Mouse (Mus musculus): ENCODE data around the gene Cstad. TPM values are rescaled to one million over a fixed set of nuclear protein-coding genes. Genes with fewer than 3 reads are reported as not detected.

Cstad gene
- 1 to 10 TPM in 1 of 2 experiments, under 1 TPM in 1; 0.57 to 1.2 TPM for total RNA-seq (2021)
- long read RNA-seq, experiment 1 = 0 reads
- long read RNA-seq, experiment 2 = 0 reads

- DNase-seq = peak; percentile 84 to 88
Observed at GRCm38 (mm10) chr2:30594641-30595379, at the start of gene Cstad. Gene Cstad, plus strand, starts transcription at chr2:30595040.

GRCm38 (mm10) chr2:30545706-30546105 lies 49.1 kb upstream of the Cstad start:
- no peak for DNase-seq

GRCm38 (mm10) chr2:30546219-30546618 lies 48.6 kb upstream of the Cstad start:
- DNase-seq = no peak

- DNase-seq = peak; percentile 64 to 89
Observed at GRCm38 (mm10) chr2:30547455-30548217, 47.2 kb upstream of the Cstad start.

GRCm38 (mm10) chr2:30551579-30551978 lies 43.3 kb upstream of the Cstad start:
- DNase-seq = peak in 1 of 2 experiments; percentile 25

GRCm38 (mm10) chr2:30553851-30554540 lies 40.8 kb upstream of the Cstad start:
- DNase-seq = peak; percentile 72 to 76

GRCm38 (mm10) chr2:30555257-30555656 lies 39.6 kb upstream of the Cstad start:
- DNase-seq = no peak

- no peak for DNase-seq
Observed at GRCm38 (mm10) chr2:30556495-30556894, 38.3 kb upstream of the Cstad start.

- DNase-seq = no peak
Observed at GRCm38 (mm10) chr2:30559552-30559951, 35.3 kb upstream of the Cstad start.

- no peak for DNase-seq
Observed at GRCm38 (mm10) chr2:30562553-30562952, 32.3 kb upstream of the Cstad start.

- DNase-seq = no peak
Observed at GRCm38 (mm10) chr2:30571647-30572046, 23.2 kb upstream of the Cstad start.

GRCm38 (mm10) chr2:30573522-30573921 lies 21.3 kb upstream of the Cstad start:
- DNase-seq = no peak

GRCm38 (mm10) chr2:30577010-30577409 lies 17.8 kb upstream of the Cstad start:
- no peak for DNase-seq

GRCm38 (mm10) chr2:30578006-30578405 lies 16.8 kb upstream of the Cstad start:
- DNase-seq = no peak

GRCm38 (mm10) chr2:30587161-30587560 lies 7.7 kb upstream of the Cstad start:
- peak; percentile 68 to 69 for DNase-seq

GRCm38 (mm10) chr2:30587671-30588070 lies 7.2 kb upstream of the Cstad start:
- no peak for DNase-seq

GRCm38 (mm10) chr2:30588985-30589511 lies 5.8 kb upstream of the Cstad start:
- DNase-seq = peak; percentile 81 to 86

- DNase-seq = peak in 1 of 2 experiments; percentile 62
Observed at GRCm38 (mm10) chr2:30589781-30590180, 5.1 kb upstream of the Cstad start.

- peak; percentile 84 to 90 for DNase-seq
Observed at GRCm38 (mm10) chr2:30590909-30591308, 3.9 kb upstream of the Cstad start.

- DNase-seq = no peak
Observed at GRCm38 (mm10) chr2:30592391-30592790, 2.4 kb upstream of the Cstad start.

- no peak for DNase-seq
Observed at GRCm38 (mm10) chr2:30592951-30593350, 1.9 kb upstream of the Cstad start.

- DNase-seq = no peak
Observed at GRCm38 (mm10) chr2:30593636-30594310, 1.1 kb upstream of the Cstad start.

Data from heart, adult 18-20 months (tissue).